Mouse (Mus musculus) spleen, postnatal 4 days (tissue): ENCODE measurements around the gene Arntl2.

Source experiments
- DNase-seq, 2 experiments: peaks; one replicate each; pipeline ENCODE4 v3.0.0; 2022; ENCODE audit warnings: low spot score in 2 of 2

Gene Arntl2

DNA sequence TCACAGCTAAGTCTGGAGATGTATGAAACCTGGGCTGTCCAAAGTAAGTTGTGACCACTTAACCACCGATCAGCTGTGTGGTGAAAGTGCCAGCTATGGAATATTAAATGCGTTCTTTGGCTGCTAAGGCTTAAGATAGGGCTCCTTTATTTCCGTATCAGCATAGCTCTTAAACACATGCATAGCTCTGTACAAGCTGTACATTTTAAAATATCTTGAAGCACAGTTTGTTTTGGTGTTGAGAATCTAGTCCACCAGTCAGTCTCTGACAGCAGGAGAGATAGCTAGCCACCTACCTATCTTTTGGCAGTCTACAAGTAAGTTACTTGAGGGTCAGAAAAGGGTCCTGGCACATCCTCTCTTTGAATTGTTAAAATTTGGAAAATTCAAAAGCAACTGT is 17.8 kb upstream of the Arntl2 start:
- peak in 1 of 2 experiments; percentile 15 for DNase-seq

- DNase-seq = peak in 1 of 2 experiments; percentile 16
Observed at GRCm38 (mm10) chr6:146781566-146781965, 14.3 kb upstream of the Arntl2 start.

DNA sequence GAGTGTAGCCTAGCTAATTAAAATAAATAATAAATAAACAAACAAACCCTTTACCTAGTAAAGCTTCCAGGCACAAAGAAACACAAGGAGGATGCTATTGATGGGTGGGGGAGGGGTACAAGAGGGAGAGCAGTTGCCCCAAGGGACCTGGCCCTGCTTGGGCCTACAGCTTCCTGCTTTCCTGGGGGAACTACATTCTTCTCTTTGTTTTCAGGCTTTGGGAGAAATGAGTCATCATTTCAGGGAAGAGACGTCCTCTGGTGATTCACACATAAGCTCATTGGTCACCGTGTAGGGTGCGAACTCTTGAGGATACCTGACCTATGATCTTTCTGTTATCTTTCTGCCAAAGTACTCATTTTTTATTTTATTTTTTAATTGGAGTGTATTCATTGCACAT is 2.3 kb upstream of the Arntl2 start:
- DNase-seq = peak in 1 of 2 experiments; percentile 13

DNA sequence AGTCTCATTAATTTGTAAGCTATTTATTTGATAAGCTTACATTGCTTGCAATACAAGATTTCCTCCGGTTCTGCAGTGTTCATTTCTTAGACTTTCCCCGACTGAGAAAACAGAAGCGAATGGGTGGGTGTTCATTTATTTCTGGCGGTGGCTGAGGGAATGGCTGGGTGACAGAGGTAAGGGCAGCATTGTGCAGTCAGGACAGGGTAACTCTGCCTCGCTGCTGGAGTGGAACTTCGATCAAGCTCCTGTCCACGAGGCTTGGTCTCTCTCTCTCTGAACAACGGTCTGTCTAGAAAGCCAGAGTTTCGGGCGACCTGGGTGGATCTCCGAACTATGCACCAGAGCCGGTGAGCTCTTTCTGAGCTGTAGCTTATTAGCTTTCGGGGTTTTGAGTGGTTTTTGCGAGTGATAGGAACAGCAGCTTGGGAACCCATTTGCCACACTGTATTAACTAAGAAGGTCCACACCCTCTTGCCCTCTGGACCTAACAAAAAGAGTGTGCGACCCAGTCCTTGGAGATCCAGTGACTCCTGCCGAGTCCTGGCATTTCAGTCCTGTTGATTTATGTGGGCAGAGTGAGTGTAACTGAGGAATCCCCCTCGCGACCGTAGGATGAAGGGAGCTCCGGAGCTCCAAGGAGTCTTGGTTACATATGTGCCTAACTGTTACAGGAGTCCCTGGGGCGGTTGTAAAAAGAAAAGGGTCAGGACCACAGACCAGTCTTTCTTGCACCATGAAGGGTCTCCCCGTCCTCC is 510 bp upstream of the Arntl2 start:
- peak in 1 of 2 experiments; percentile 53 for DNase-seq

DNA sequence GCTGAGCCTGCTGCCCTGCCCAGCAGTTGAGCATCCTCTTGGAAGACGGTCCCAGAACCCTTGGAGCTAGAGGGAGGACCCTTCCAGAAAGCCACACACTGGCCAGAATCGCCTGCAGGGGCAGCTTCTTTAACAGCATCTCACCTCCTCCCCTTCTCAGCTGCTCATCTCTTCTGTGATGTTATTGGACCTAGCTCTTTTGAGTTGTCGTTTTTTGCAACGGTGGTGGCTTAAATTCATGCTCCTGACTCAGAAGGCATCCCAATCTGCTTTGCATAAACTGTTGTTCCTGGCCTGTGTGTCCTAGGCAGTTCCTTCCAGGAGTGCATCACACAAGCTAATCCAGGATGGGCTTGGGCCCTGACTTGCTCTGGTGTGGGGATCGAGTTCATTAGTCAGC is 1.6 kb downstream of the Arntl2 start:
- peak in 1 of 2 experiments; percentile 53 for DNase-seq

- peak in 1 of 2 experiments; percentile 52 for DNase-seq
Observed at GRCm38 (mm10) chr6:146809991-146810390, 14.1 kb downstream of the Arntl2 start.

DNA sequence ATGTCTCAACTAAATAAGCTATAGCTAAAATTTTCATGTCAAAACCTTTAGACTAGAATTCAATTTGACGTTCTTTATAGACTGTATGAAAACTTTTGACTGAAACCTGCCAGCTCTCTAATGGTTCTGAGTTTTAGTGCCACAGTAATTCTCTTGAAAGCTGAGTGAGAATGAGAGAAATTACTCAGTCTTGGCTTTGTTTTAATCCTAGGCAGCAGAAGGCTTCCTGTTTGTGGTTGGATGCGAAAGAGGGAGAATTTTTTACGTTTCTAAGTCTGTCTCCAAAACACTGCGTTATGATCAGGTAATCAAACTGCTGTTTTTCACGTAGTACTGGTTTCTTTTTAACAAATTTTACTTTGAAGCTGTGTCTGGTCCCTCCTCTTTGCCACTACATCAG is 17.2 kb downstream of the Arntl2 start:
- DNase-seq = no peak

- no peak for DNase-seq
Observed at GRCm38 (mm10) chr6:146820177-146820965, 24.5 kb downstream of the Arntl2 start.

DNA sequence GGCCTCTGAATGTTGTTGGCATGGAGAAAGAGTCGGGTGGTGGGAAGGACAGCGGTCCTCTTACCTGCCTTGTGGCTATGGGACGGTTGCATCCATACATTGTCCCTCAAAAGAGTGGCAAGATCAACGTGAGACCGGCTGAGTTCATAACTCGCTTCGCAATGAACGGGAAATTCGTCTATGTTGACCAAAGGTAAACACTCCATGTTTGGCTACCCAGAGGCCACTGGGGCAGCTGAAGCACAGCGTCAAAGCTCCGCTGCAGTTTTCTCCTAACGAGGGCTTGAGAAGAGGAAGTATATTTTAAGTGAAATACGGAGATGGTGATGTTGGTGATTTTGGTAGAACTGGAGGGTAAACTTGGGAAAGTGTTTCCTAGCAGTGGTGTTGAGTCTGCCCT is 26.1 kb downstream of the Arntl2 start:
- DNase-seq = no peak

- DNase-seq = peak; percentile 54 to 81
Observed at GRCm38 (mm10) chr6:146824727-146825486, 29.1 kb downstream of the Arntl2 start.

DNA sequence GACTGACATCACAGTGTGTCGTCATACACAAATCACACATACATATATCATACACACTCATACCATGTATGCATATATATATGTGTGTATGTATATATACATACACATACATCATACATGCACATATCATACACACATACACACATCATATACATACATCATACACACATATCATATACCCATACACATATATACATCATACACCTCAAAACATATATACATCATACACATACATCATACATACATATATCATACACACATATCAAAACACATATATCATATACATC is 29.6 kb downstream of the Arntl2 start:
- DNase-seq = no peak

- no peak for DNase-seq
Observed at GRCm38 (mm10) chr6:146831320-146831719, 35.5 kb downstream of the Arntl2 start.

DNA sequence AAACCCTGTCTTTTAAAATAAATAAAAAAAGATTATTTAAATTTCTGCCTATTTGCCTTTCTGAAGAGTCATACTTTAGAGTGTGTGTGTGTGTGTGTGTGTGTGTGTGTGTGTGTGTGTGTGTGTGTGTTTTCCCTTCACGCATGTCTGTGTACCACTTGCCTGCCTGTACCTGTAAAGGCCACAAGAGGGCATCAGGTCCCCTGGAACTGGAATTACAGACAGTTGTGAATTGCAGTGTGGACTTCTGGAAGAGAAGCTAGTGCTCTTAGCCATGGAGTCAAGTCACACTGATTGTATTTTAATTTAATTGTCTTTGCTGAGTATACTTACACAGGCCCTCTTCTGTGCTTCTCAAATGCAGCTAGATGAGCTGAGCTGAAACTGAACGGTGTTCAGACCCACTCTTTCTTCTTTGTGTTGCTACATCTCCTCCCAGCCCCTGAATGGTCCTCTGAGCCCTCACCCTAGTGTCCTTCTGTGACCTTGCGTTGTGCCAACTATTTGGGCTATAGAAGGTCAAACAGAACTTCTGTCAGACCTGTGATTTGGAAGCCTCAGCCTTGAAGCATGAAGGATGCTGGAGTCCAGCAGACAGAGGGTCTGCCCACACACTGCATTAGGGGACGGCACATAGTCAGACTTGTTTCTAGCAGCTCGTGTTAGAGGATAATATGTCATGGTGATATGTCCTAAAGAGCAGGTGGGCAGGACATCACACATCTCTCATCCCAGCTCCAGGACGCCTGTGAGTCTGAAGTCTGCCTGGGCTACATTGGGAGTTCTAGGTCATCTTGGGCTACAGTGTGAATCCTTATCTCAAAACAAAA is 37.8 kb downstream of the Arntl2 start:
- peak in 1 of 2 experiments; percentile 11 for DNase-seq

DNA sequence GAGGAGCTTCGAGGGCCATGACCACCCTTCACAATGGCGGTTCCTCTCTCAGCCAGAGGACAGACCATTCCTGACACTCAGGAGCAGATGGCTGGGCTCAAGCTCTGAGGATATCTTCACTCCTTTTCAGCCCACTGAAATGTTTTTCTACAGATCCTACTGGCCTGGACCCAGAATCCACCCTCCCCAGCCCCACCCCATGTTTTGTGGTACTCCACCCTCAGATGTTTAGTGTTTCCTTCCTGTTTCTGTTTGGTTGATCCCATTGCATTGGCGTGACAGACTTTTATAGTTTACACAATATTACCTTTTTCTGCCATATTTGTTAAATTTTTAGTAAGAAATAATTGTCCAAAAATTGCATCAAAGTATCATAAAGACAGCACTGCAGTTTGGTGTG is 38.5 kb downstream of the Arntl2 start:
- no peak for DNase-seq

DNA sequence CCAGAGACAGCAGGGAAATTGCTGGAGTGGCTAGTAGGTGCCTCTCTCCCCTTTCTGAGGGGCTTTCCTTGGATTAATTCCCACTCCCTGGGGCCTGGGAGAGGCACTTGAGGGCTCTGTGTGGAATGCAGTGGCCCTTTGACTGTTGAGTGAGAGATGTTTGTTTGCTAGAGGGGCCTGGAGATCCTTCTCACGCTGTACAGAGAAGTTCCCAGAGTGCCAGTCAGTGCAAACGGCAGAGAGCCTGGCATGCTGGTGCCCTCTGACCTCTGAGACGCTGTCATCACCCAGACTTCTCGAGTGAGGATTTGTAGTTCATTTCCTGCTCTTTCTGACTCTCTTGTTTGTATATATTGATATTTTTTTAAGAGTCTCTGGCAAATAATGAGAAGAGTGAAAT is 39.9 kb downstream of the Arntl2 start:
- DNase-seq = no peak

GRCm38 (mm10) chr6:146837316-146837715 is 41.5 kb downstream of the Arntl2 start:
- DNase-seq = no peak

- no peak for DNase-seq
Observed at GRCm38 (mm10) chr6:146838366-146838765, 42.5 kb downstream of the Arntl2 start.

DNA sequence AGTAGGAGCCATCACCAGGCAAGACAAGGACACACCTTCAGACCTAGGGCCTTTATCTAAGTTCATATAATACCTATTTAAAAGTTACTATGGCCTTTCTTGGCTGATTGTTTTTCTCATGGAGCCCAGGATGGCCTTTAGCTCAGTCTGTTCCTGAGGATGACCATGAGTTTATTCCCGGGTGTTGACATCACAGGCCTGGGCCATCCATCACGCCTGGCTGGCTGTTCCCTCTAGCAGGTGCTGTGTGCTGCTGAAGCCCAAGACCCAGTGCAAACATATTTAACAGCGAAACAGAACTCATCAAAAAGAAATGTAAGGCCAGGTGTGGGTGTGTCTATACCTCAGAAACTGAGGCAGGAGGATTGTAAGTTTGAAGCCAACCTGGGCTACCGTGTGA is 43.0 kb downstream of the Arntl2 start:
- DNase-seq = no peak

GRCm38 (mm10) chr6:146844867-146845266 is 49.0 kb downstream of the Arntl2 start:
- no peak for DNase-seq

GRCm38 (mm10) chr6:146845347-146845746 is 49.5 kb downstream of the Arntl2 start:
- no peak for DNase-seq

- no peak for DNase-seq
Observed at GRCm38 (mm10) chr6:146845961-146846750, 50.3 kb downstream of the Arntl2 start.
